Mouse (Mus musculus): ENCODE measurements around the gene Ncoa3.

DNA sequence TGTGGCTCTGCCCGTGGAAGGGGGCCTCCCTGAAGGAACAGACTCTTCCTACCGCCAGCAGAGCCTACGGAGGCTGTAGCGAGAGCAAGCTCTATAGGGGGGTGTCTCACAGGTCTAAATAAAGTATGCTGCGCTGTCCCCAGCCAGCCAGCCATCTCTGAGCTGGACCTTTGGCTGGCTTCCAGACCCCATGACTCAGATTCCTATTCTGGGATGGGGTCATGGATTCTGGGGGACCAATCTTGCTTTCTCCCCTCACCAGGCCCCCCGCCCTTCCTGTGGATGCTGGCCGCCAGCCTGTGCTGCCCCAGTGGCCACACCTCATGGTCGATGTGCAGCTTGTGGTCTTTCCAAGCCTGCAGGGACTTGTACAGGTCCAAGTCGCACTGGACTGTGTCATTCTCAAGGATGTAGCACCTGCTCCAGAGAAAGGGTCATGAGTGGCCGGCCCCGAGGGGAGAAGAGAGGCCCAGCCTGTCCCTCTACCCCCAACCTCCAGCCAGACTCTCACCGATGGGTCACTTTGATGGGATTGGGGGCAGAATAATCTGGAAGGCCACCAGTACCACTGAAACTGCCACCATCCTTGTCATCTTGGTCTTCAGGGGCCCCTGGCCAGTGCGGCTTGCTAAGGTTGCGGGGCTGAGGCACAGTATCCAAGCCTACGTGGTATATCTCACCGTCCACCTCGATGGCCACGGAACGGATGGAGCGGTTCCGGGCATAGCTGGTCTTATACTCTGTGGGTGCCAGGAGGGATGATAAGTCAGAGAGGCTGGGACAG is 88.7 kb downstream of the Ncoa3 start:
- TF ChIP-seq ZNF384 (IDR thresholded peaks at IDR 0.05; ENCODE audit: low read depth, low read length), result no peak
- TF ChIP-seq CHD2 (IDR thresholded peaks at IDR 0.05; ENCODE audit: low read depth, low read length), result no peak
- no peak for TF ChIP-seq HCFC1 (IDR thresholded peaks at IDR 0.05; ENCODE audit: borderline replicate concordance, insufficient read depth, low read length)

Measured in ES-E14 (cell line).